Mouse (Mus musculus): Measurements from ENCODE around the gene Gm21440.
"Not testable (repeated sequence)": the region's sequence is repeated elsewhere in the genome, so short reads cannot be mapped to it uniquely, and the experiment has no call there.

Gene Gm21440

GRCm38 (mm10) chrY:13252091-13252490, at the start of gene Gm21440, which contains the start of gene Gm21454:
TSS of gene Gm21440 (plus strand) at chrY:13252391.
TSS of gene Gm21454 (plus strand) at chrY:13252442.
- not testable (repeated sequence) for DNase-seq (ENCODE audit: low spot score in 2 of 2)

GRCm38 (mm10) chrY:13223828-13224227, 28.4 kb upstream of the Gm21440 start, which contains the start of gene Gm21828:
TSS of gene Gm21828 (minus strand) at chrY:13223928.
- not testable (repeated sequence) for DNase-seq (ENCODE audit: low spot score in 2 of 2)
